Mouse (Mus musculus) midbrain, embryonic 16.5 days (tissue): ENCODE data around the gene Il16. TPM values are rescaled to one million over a fixed set of nuclear protein-coding genes. Genes with fewer than 3 reads are reported as not detected.

Experiments
- ATAC-seq: fragments of 200-750 bp; cut with Nextera tagmentation; 2 replicates; pipeline ENCODE4 v1.8.0; 2017; ENCODE audit warnings: moderate TSS enrichment
- H3K27ac ChIP-seq: fragments of 300-500 bp; sonication (generic); 2 replicates; pipeline ENCODE4 v1.5.1; 2014; ENCODE audit warnings: mild to moderate bottlenecking, low read length, mixed read lengths
- H3K27me3 ChIP-seq: fragments of 300-500 bp; sonication (generic); 2 replicates; pipeline ENCODE4 v1.6.1; 2014; ENCODE audit warnings: low read depth, low read length, mixed read lengths; ENCODE audit not compliant: control insufficient read depth, insufficient read depth
- H3K36me3 ChIP-seq: fragments of 300-500 bp; sonication (generic); 2 replicates; pipeline ENCODE4 v1.6.1; 2014; ENCODE audit warnings: mild to moderate bottlenecking, low read length, moderate library complexity, mixed read lengths; ENCODE audit not compliant: control insufficient read depth, insufficient read depth
- H3K4me1 ChIP-seq: fragments of 300-500 bp; sonication (generic); 2 replicates; pipeline ENCODE4 v1.6.1; 2014; ENCODE audit warnings: mild to moderate bottlenecking, low read length, mixed read lengths; ENCODE audit not compliant: control insufficient read depth, insufficient read depth
- H3K4me2 ChIP-seq: fragments of 300-500 bp; sonication (generic); 2 replicates; pipeline ENCODE4 v1.6.1; 2014; ENCODE audit warnings: mild to moderate bottlenecking, low read length, mixed read lengths
- H3K4me3 ChIP-seq: fragments of 300-500 bp; sonication (generic); 2 replicates; pipeline ENCODE4 v1.5.1; 2014; ENCODE audit warnings: low read depth, mild to moderate bottlenecking, low read length, moderate library complexity, mixed read lengths
- H3K9ac ChIP-seq: fragments of 300-500 bp; sonication (generic); 2 replicates; pipeline ENCODE4 v1.6.1; 2014; ENCODE audit warnings: low read depth, low read length, mixed read lengths
- H3K9me3 ChIP-seq: fragments of 300-500 bp; sonication (generic); replicated peaks from 2 replicates; pipeline ENCODE4 v1.6.1; 2014; ENCODE audit warnings: mild to moderate bottlenecking, low read length, mixed read lengths; ENCODE audit not compliant: control insufficient read depth, poor library complexity, severe bottlenecking
- WGBS: fragments of 180-500 bp; shearing (Covaris S2); extraction: QIAGEN DNeasy Blood & Tissue Kit; methylation state at CpG from one replicate; pipeline ENCODE4 v1.1.7; 2014; 5-methylcytosine and 5-hydroxymethylcytosine counted together
- polyA plus RNA-seq: library from polyadenylated mRNA; unstranded; fragments of >200 nt; fragmentation: Nextera tagmentation; extraction: Ambion mirVana; gene quantifications from 2 replicates; pipeline ENCODE4 v1.2.1, GENCODE M21; 2015

Gene Il16
- polyA plus RNA-seq, 1 experiment from 2014 or later: 0.84 TPM

- Histone ChIP-seq H3K9ac (no peak overlapping the region), H3K4me2 (no peak overlapping the region), H3K9me3 (no peaks in the 10 kb centered on the region), H3K4me1 (no peaks in the 10 kb centered on the region), H3K27me3 (no peaks in the 10 kb centered on the region), H3K36me3 (no peaks in the 10 kb centered on the region), H3K27ac (no peak overlapping the region), H3K4me3 (no peak overlapping the region)
- ATAC-seq: no peak
- 93% methylated on average over 9 of the region's 9 CpGs for WGBS
Measured at GRCm38 (mm10) chr7:83659159-83660065, 86.1 kb downstream of the Il16 start.

- no peak for ATAC-seq
- Histone ChIP-seq H3K4me3 (no peak overlapping the region), H3K27ac (no peak overlapping the region), H3K27me3 (no peaks in the 10 kb centered on the region), H3K9me3 (no peaks in the 10 kb centered on the region), H3K4me2 (no peak overlapping the region), H3K9ac (no peak overlapping the region), H3K36me3 (no peaks in the 10 kb centered on the region), H3K4me1 (no peaks in the 10 kb centered on the region)
- WGBS: 94% methylated on average over 1 of the region's 1 CpGs
Measured at GRCm38 (mm10) chr7:83658716-83659115, 86.8 kb downstream of the Il16 start.

GRCm38 (mm10) chr7:83654938-83655630 is 90.4 kb downstream of the Il16 start:
- no peaks in the 10 kb centered on the region for H3K9me3 ChIP-seq
- no peak overlapping the region for H3K4me3 ChIP-seq
- H3K9ac ChIP-seq: no peak overlapping the region
- H3K36me3 ChIP-seq: no peaks in the 10 kb centered on the region
- H3K4me2 ChIP-seq: no peak overlapping the region
- H3K4me1 ChIP-seq: no peaks in the 10 kb centered on the region
- H3K27me3 ChIP-seq: no peaks in the 10 kb centered on the region
- no peak for ATAC-seq
- WGBS: 73% methylated on average over 5 of the region's 5 CpGs
- H3K27ac ChIP-seq: no peak overlapping the region

GRCm38 (mm10) chr7:83654196-83654595 is 91.3 kb downstream of the Il16 start:
- H3K4me1 ChIP-seq: no peaks in the 10 kb centered on the region
- 89% methylated on average over 2 of the region's 2 CpGs for WGBS
- no peaks in the 10 kb centered on the region for H3K9me3 ChIP-seq
- no peaks in the 10 kb centered on the region for H3K36me3 ChIP-seq
- no peak for ATAC-seq
- no peak overlapping the region for H3K4me3 ChIP-seq
- no peak overlapping the region for H3K9ac ChIP-seq
- H3K27me3 ChIP-seq: no peaks in the 10 kb centered on the region
- no peak overlapping the region for H3K27ac ChIP-seq
- no peak overlapping the region for H3K4me2 ChIP-seq

- Histone ChIP-seq H3K27ac (no peak overlapping the region), H3K36me3 (no peaks in the 10 kb centered on the region), H3K4me2 (no peak overlapping the region), H3K9me3 (no peaks in the 10 kb centered on the region), H3K9ac (no peak overlapping the region), H3K4me1 (no peaks in the 10 kb centered on the region), H3K4me3 (no peak overlapping the region), H3K27me3 (no peaks in the 10 kb centered on the region)
- ATAC-seq: no peak
- WGBS: 85% methylated on average over 2 of the region's 2 CpGs
Measured at GRCm38 (mm10) chr7:83653605-83654051, 91.9 kb downstream of the Il16 start.

GRCm38 (mm10) chr7:83652498-83652897 is 93.0 kb downstream of the Il16 start:
- ATAC-seq: no peak
- 73% methylated on average over 5 of the region's 5 CpGs for WGBS

GRCm38 (mm10) chr7:83650638-83651037 is 94.9 kb downstream of the Il16 start:
- no peaks in the 10 kb centered on the region for H3K4me1 ChIP-seq
- H3K36me3 ChIP-seq: no peaks in the 10 kb centered on the region
- H3K9me3 ChIP-seq: no peaks in the 10 kb centered on the region
- no peak overlapping the region for H3K4me3 ChIP-seq
- no peak overlapping the region for H3K4me2 ChIP-seq
- H3K27me3 ChIP-seq: no peaks in the 10 kb centered on the region
- no peak for ATAC-seq
- 93% methylated on average over 5 of the region's 5 CpGs for WGBS
- H3K27ac ChIP-seq: no peak overlapping the region
- no peak overlapping the region for H3K9ac ChIP-seq

More at GRCm38 (mm10) chr7:83652498-83652897, 93.0 kb downstream of the Il16 start:
- Histone ChIP-seq H3K9me3 (no peaks in the 10 kb centered on the region), H3K36me3 (no peaks in the 10 kb centered on the region), H3K9ac (no peak overlapping the region), H3K4me3 (no peak overlapping the region), H3K27ac (no peak overlapping the region), H3K4me1 (no peaks in the 10 kb centered on the region), H3K27me3 (no peaks in the 10 kb centered on the region), H3K4me2 (no peak overlapping the region)

- Histone ChIP-seq H3K27ac (no peak overlapping the region), H3K27me3 (no peaks in the 10 kb centered on the region), H3K9ac (no peak overlapping the region), H3K4me3 (no peak overlapping the region), H3K4me2 (no peak overlapping the region), H3K4me1 (no peaks in the 10 kb centered on the region), H3K9me3 (no peaks in the 10 kb centered on the region), H3K36me3 (no peaks in the 10 kb centered on the region)
- 81% methylated on average over 7 of the region's 7 CpGs for WGBS
- ATAC-seq: no peak
Measured at GRCm38 (mm10) chr7:83648807-83649206, 96.7 kb downstream of the Il16 start.

- no peak overlapping the region for H3K27ac ChIP-seq
- H3K27me3 ChIP-seq: no peaks in the 10 kb centered on the region
- no peak overlapping the region for H3K4me2 ChIP-seq
- no peak overlapping the region for H3K9ac ChIP-seq
- no peak for ATAC-seq
- 81% methylated on average over 5 of the region's 5 CpGs for WGBS
- H3K9me3 ChIP-seq: no peaks in the 10 kb centered on the region
- H3K36me3 ChIP-seq: peaks cover 2% of the 10 kb centered on the region; the same call in 1 of the 2 replicates
- H3K4me3 ChIP-seq: no peak overlapping the region
- no peaks in the 10 kb centered on the region for H3K4me1 ChIP-seq
Measured at GRCm38 (mm10) chr7:83645476-83645875, 100.0 kb downstream of the Il16 start.
